Mouse (Mus musculus) cerebellum, adult 9-10 months (tissue): Measurements from ENCODE around the gene Mmp27.

ENCODE experiments used
- DNase-seq: peaks from one replicate; pipeline ENCODE4 v3.0.0; 2022

The Mmp27 gene

GRCm38 (mm10) chr9:7604005-7604404 is 32.8 kb downstream of the Mmp27 start:
- DNase-seq = no peak

- no peak for DNase-seq
Observed at GRCm38 (mm10) chr9:7605638-7606037, 34.4 kb downstream of the Mmp27 start.

- DNase-seq = no peak
Observed at GRCm38 (mm10) chr9:7622582-7622981, 51.4 kb downstream of the Mmp27 start.

GRCm38 (mm10) chr9:7627931-7628330 is 56.7 kb downstream of the Mmp27 start, which contains the start of gene Mmp20:
Gene Mmp20 (plus strand): TSS chr9:7628231.
- DNase-seq = no peak
